Mouse (Mus musculus) natural killer cell, adult 2 months (primary cell): ENCODE results near the gene Adrb1.
"Not testable (repeated sequence)": the region's sequence is repeated elsewhere in the genome, so short reads cannot be mapped to it uniquely, and the experiment has no call there.

Experiments
- DNase-seq, 2 experiments: peaks; one replicate each; pipeline ENCODE4 v3.0.0; 2022; ENCODE audit warnings: low spot score in 2 of 2

Gene Adrb1

DNA sequence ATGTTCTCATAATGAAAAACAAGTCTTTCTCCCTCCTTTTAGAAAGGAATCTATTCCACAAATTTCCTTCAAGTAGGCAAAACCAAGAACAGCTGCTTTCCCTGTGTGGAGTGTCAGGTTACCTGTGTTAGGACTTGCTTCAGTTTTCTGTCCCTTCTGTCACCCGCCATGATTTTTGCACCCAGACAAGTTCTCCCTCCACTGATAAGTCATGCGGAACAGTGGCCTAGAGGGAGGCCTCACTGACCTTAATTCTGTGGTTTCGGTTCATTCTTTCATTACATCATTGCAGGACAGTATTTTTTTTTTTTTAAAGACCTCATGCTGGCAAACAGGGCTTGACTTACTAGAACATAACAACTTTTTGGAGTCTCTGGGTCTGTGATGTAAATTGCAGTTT lies 27.3 kb downstream of the Adrb1 start:
- DNase-seq, result no peak

DNA sequence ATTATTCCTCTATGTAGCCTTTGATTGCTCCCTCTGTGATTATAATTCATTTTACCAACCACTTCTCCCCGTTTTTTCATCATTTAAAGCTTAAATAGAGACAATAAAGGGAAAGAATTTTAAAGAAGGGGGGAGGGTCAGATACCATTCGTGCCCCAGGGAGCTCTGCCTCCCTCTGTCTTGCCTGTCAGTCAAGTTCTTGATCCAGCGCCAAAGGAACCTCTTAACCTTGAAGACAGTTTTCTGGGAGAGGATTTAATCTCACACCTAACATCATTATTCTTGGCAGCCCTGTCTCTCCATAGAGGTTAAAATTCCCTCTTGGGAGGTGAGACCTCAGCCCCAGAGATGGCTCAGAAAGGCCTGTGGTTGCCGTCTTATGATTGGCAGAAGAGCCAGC lies 28.7 kb downstream of the Adrb1 start:
- DNase-seq, result no peak

DNA sequence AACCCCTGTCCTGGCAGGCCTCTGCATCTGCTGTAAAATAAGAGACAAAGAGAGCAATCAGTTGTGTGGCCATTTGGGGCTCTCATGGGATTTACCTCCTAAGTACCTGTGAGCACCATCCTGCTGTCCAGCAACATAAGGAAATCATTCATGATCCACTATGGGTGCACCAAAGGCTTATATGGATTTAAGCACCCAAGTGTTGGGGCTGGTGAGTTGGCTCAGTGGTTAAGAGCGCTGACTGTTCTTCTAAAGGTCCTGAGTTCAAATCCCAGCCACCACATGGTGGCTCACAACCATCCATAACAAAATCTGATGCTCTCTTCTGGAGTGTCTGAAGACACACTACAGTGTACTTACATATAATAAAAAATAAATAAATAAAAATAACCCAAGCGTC lies 32.5 kb downstream of the Adrb1 start:
- not testable (repeated sequence) for DNase-seq

DNA sequence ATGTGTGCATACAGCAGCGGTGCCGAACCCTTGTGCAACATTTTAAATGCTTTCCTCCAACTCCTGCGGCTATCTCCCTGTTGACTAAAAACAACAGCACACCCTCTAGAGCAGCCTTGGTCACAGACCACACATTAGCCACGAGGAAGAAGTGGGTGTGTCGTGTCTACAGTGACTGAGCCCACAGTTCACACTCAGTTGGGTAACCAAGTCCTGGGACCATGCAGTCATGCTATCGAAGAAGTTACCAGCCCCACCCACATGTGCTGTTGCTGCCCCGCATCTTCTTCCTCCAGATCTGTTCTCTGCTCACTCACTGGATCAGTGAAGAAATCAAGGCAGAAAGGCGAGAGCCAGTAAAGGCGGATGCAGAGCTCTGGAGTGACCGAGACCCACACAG lies 34.4 kb downstream of the Adrb1 start:
- peak; percentile 69 to 83 for DNase-seq

DNA sequence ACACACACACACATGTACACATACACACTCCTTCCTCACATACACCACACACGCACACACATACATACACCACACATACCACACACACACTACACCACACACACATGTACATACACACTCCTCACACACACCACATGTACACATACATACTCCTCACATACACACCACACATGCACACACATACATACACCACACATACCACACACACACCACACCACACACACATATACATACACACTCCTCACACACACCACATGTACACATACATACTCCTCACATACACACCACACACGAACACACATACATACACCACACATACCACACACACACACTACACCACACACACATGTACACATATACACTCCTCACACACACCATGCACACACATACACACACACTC lies 36.3 kb downstream of the Adrb1 start:
- DNase-seq, result no peak

DNA sequence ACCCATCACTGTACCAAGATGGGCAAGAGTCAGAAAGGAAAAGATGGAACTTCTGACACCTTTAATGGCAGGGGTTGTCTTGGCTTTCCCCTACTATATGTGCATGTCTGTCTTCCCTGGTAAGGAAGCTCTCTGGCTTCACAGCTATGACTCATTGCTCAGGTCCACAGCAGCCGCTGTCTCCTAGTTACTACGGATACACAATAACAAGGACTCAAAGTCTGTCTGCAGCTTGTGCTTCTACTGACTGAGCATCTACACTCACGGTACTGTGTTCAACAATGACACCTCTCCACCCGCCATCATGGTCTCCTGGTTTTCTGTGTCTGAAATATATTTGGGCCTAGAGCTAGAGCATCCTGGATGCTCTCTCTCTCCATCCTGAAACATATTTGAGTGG lies 37.7 kb downstream of the Adrb1 start:
- DNase-seq, result peak in 1 of 2 experiments; percentile 53

DNA sequence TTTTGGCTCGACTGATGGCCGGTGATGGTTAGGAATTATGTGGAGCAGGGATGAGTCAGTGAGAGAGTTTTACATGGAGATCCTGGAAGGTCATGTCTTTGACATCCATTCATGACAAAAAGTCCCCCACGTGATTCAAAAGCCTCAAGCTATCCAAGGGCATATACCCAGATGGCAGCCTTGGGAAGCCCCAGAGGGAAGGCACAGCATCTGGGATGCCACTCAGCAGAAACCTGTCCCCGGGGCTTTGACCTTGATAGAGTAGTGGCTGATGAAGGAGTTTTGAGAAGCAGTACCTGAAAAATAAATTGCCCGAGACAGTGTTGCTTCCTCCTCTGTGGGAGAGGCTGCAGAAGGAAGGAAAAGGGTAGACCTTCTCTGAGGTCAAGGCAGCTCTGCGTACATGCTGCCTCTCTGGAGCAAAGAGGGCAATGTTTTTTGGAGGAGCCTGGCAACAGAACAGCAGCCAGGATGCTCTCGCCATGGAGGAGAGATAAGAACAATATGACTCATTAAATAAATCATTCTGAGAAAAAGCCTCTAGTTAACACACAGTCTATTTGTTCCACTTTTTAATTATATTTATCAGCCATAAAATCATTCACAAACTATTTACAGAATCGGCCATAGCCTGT lies 38.4 kb downstream of the Adrb1 start:
- no peak for DNase-seq

DNA sequence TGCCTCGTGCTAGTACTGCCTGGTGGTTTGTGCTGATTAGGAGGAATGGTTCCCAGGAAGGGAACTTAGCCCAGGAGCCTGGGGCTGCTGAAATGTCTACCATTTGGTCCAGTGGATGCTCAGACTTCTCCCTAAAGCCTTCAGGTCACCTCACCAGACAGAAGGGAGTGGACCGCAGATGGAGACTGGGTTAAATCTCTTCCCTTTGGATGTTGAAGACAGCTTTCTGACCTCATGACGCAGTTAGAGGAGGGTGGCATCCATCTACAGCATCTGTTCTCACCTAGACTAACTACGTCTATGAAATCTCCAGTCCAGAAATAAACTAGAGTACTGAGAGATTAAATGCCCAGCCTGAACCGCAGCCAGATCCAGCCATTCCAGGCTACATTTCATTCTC lies 39.1 kb downstream of the Adrb1 start:
- DNase-seq, result no peak

DNA sequence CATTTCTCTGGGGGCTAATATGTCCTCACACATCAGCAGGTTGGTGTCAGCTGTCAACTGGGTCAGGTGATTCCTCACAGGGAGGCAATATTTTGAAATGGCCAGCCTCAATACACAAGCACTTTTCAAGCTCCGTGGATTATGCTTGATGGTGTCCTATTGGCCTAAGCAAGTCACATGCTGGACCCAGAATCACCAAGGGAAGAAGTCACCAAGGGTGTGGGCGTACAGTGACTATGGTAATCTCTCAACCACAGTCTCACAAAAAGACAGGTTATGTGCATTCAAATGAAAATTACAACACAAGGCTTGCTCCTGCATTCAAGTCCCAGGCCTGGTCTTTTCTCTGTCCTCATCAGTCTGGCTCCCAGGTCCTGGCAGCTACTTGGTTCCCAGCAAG lies 39.7 kb downstream of the Adrb1 start:
- DNase-seq, result no peak

DNA sequence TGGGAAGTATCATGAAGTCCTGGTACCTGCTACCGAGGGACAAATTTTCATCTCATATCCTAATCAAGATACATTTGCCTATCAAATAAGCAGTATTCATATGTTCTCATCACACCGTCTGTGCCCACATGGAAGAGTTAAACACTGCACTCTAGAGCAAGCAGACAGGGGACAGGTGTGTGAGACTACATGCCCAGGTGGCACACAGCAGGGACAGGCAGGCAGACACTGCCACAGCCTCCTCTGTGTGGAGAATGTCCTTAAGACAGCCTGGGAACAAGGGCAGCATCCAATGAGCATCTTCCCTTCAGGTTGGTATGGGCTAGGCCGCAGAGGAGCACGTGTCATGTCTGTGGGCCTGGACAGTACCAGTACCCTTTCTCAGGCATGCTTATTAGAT lies 40.7 kb downstream of the Adrb1 start:
- DNase-seq, result no peak

DNA sequence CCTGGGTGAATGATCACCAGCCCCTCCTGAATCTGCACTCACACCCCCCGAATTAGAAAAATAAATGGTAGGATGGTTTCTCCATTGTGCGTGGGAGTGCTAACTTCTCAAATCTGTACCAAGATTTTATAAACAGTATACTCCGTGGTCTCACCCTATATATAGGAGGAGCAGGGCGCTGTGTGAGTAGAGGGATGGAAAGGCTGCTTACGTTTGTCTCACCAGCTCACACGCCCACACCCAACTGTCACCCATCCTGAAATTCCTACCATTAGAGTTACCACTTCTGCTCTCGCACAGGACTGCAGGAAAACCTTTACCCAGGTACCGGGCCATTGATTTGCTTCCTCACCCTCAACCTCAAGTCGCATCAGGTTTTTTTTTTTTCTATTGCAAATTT lies 47.0 kb downstream of the Adrb1 start:
- DNase-seq, result no peak

DNA sequence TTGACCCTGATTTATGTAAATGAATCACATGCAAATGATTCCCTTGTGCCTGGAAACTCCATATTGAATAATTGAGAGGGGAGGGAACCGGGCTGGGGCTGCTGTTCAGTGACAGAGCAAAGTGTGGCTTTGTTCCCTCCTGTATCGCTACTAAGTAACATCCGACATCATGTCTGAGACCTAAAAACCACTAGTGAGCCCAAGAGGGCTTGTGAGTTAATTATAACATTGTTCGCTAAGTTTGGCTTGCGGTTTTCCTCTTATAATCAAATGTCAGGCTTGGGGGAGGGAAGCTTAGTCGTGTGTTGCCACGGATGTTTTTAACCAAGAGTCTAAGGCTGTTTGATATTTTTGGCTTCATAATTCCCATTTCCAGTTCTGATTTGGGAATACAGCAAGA lies 50.2 kb downstream of the Adrb1 start:
- DNase-seq, result peak; percentile 44 to 53

DNA sequence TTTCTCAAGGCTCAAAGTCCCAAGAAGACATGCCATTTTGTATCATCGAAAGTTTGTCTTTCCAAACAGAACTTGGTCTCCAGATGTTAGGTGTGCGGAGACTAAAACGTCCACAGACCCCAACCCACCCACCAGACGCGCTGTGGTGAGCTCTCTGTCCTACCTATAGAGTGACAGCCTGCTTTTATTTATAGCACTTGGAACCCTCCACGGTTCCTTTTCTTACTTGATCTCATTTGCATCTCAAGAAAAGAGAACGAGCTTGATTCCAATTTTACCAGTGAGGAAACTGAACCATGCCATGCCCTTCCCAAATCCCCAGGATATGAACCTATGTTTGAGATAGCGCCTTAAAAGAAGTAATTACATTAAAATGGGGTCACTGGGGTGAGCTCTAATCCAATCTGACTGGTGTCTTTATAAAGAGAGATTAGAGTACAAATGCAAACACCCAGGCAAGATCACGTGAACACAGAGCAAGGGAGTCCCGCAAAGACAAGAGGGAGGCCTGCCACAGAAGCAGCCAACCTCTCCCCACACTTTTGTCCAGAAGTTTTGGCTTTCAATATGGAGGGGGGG lies 51.5 kb downstream of the Adrb1 start:
- DNase-seq, result no peak

DNA sequence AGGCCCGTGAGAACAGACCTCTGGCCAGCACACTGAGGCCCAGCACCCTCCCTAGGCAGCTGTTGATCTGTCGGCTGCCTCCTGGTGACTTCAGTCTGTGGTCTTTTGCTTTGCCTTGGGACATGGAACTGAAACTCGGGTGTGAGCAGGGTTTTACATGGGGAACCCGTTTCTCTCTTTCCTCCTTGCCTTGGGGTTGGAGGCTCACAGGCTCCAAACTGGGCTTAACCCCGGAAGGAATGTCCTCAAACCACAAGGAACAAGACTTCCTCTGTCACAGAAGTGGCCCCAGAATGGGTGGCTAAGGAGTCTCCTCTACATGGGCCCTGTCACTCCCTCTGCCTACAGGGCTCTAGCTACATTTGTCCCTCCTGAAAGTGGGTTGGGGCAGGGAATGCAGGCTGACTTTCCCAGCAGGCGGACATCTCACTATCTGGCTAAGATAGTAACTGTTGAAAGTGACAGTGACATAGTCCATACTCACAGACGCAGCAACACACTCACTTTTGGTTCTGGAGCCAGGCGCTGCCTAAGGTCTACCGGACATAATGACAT lies 52.5 kb downstream of the Adrb1 start:
- peak in 1 of 2 experiments; percentile 33 for DNase-seq

DNA sequence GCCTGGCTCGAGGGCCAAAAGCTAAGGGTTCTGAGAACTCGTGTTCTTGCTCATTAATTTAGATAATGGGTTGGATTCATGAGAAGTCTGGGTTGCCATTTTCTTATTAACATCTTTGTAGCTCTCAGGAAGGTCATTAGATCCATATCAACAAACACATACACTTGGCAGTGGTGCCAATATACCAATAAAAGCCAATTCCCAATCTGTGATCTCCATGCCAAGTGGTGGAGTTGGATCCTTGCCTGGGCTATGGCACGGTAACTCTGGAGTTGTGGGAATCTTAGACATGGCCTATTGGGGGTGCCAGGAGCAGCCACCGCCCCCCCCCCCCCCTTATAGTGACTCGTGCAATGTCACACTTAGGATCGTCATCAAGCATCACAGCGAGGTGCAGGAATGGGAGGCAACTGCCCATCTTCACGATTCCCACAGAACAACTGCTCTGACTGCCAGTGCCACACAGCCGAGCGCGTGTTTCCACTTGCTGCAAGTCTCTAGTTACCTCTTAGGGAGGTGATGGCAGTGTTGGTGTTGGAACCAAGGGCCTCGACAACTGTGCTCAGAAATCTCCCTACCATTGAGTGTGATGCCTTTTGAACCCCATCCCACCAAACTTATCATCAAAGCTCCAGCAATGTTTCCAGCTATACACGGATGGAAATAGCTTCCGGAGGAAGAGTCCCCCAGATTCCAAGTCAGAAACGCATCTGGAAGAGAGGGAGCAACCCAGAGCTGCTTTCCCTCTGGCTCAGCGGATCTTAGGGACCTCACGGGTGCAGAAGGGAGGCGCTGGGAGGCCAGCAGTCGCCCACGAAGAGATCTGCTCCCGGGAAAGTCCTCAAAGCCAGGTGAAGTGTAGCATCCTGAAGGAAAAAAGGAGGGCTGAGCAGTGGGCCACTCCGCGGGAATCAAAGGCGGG lies 53.2 kb downstream of the Adrb1 start:
- no peak for DNase-seq

DNA sequence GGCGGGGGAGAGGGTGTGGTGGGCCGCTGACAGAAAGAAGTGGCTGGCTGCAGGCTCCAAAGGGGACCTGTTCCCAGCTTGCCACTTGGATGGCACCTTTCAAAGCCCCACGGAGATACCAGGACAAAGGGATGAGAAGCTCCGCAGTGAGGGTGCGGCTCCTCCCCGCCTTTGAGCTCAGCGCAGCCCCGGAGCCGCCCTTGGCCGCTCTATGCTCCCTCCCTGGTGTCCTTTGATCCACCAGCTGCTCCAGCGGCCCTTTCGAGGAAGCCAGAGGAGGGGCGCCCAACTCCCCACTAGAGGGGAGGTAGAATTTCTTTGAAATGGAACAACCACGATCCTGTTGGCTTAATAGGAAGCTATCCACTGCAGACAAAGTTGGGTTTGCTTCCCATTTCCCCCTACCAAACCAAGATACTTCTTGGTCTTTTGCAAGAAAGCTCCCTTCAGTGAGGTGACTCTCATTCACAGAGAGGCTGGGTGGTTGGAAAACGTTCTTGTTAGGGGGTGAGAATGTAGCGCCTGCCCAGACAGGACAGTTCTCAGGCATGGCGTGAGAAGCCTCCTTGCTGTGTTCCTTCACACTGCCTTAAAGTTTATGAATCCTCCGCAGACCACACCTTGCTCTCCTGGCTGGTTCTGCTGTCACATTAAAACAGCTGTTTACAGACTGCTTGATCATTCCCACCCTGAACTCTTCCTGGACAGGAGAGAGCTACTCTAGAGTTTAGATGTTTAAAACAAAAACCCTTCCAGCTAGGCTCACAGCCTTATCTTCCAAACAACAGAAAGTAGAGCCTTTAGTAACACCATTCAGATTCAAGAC lies 54.1 kb downstream of the Adrb1 start:
- DNase-seq, result no peak

DNA sequence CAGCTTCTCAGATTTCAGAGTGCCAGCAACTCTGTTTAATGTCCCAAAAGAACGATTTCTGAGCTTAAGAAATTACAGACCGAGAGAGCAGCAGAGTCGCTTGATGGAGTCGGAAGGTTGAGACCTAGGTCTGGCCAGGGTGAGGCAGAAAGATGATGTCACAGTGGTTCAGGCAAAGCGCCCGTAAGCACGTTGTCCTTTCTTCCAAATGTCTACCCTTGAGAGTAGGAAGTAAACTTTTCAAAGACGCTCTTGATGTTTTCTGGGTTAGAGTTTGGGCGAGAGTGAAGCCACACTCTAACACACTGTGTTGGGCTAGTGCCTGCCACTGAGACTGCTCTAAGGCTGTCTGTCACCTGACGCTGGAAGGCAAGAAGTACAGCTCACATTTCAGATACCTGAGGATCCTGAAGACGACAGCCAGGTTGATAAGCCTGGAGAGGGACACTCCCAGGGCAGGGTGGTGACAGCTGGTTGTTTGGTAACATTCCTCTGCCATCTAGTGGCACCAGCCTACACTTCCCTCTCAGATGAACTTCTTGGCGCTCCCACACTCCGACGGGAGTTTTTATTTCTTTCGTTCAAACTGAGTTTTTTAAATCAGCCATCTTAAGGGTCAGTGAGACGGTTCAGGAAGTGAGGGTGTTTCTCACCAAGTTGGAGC lies 54.9 kb downstream of the Adrb1 start:
- DNase-seq, result peak; percentile 26 to 34

DNA sequence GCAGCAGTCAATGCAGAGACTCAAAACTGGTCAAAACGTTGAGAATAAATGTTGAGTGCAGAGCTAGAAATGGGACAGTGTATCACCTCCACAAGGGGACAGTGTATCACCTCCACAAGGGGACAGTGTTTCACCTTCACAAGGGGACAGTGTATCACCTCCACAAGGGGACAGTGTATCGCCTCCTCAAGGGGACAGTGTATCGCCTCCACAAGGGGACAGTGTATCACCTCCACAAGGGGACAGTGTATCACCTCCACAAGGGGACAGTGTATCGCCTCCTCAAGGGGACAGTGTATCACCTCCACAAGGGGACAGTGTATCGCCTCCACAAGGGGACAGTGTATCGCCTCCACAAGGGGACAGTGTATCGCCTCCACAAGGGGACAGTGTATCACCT lies 56.5 kb downstream of the Adrb1 start:
- not testable (repeated sequence) for DNase-seq
